Mouse (Mus musculus) hindbrain, embryonic 12.5 days (tissue): ENCODE data around the gene Ndst2. TPM values are rescaled to one million over a fixed set of nuclear protein-coding genes. Genes with fewer than 3 reads are reported as not detected.

Experiments used
- ATAC-seq: fragments of 200-750 bp; cut with Nextera tagmentation; 2 replicates; pipeline ENCODE4 v1.8.0; 2017; ENCODE audit warnings: moderate TSS enrichment; ENCODE audit not compliant: low FRiP score
- H3K27ac ChIP-seq: fragments of 300-500 bp; sonication (generic); 2 replicates; pipeline ENCODE4 v1.5.1; 2016; ENCODE audit warnings: mild to moderate bottlenecking
- H3K27me3 ChIP-seq: fragments of 300-500 bp; sonication (generic); 2 replicates; pipeline ENCODE4 v1.6.1; 2016; ENCODE audit warnings: mild to moderate bottlenecking
- H3K36me3 ChIP-seq: fragments of 300-500 bp; sonication (generic); 2 replicates; pipeline ENCODE4 v1.6.1; 2016; ENCODE audit warnings: mild to moderate bottlenecking
- H3K4me1 ChIP-seq: fragments of 300-500 bp; sonication (generic); 2 replicates; pipeline ENCODE4 v1.6.1; 2016
- H3K4me2 ChIP-seq: fragments of 300-500 bp; sonication (generic); replicated peaks from 2 replicates; pipeline ENCODE4 v1.6.1; 2016; ENCODE audit warnings: mild to moderate bottlenecking
- H3K4me3 ChIP-seq: fragments of 300-500 bp; sonication (generic); 2 replicates; pipeline ENCODE4 v1.5.1; 2016; ENCODE audit warnings: mild to moderate bottlenecking
- H3K9ac ChIP-seq: fragments of 300-500 bp; sonication (generic); 2 replicates; pipeline ENCODE4 v1.6.1; 2016; ENCODE audit warnings: mild to moderate bottlenecking, moderate library complexity
- H3K9me3 ChIP-seq: fragments of 300-500 bp; sonication (generic); replicated peaks from 2 replicates; pipeline ENCODE4 v1.6.1; 2016; ENCODE audit warnings: mild to moderate bottlenecking
- WGBS: fragments of 180-500 bp; shearing (Covaris S2); methylation state at CpG from one replicate; pipeline ENCODE4 v1.1.7; 2016; 5-methylcytosine and 5-hydroxymethylcytosine counted together
- polyA plus RNA-seq: library from polyadenylated mRNA; unstranded; fragments of >200 nt; fragmentation: Nextera tagmentation; extraction: Ambion mirVana; gene quantifications from 2 replicates; pipeline ENCODE4 v1.2.1, GENCODE M21; 2016

Gene Ndst2
- 27.2 and 28.2 TPM in 2 replicates for polyA plus RNA-seq

- H3K9me3 ChIP-seq, result no peaks in the 10 kb centered on the region
- H3K4me2 ChIP-seq, result peak within 1 kb of the TSS; percentile 92
- peak within 1 kb of the TSS; percentile 93 for H3K9ac ChIP-seq
- H3K4me3 ChIP-seq, result peak within 1 kb of the TSS; percentile 89
- H3K27me3 ChIP-seq, result no peaks in the 10 kb centered on the region
- H3K4me1 ChIP-seq, result peaks cover 13% of the 10 kb centered on the region
- WGBS, result under 1% methylated on average over 66 of the region's 81 CpGs
- peak; percentile 98 for ATAC-seq
- H3K36me3 ChIP-seq, result peaks cover 42% of the 10 kb centered on the region
- peak within 1 kb of the TSS; percentile 78 for H3K27ac ChIP-seq
These were observed at the start of gene Ndst2 for GRCm38 (mm10) chr14:20733952-20734774. Gene Ndst2 (minus strand): TSS chr14:20734562.

GRCm38 (mm10) chr14:20783526-20783925 is 49.2 kb upstream of the Ndst2 start:
- no peak overlapping the region for H3K4me2 ChIP-seq
- H3K4me3 ChIP-seq, result no peak overlapping the region
- peaks cover 23% of the 10 kb centered on the region for H3K4me1 ChIP-seq
- H3K36me3 ChIP-seq, result peaks cover 68% of the 10 kb centered on the region
- 95% methylated on average over 6 of the region's 6 CpGs for WGBS
- no peak for ATAC-seq
- no peaks in the 10 kb centered on the region for H3K9me3 ChIP-seq
- no peak overlapping the region for H3K27ac ChIP-seq
- no peak overlapping the region for H3K9ac ChIP-seq
- no peaks in the 10 kb centered on the region for H3K27me3 ChIP-seq

- peaks cover 68% of the 10 kb centered on the region for H3K36me3 ChIP-seq
- WGBS, result 94% methylated on average over 7 of the region's 7 CpGs
- no peaks in the 10 kb centered on the region for H3K9me3 ChIP-seq
- peaks cover 19% of the 10 kb centered on the region for H3K4me1 ChIP-seq
- no peak overlapping the region for H3K4me3 ChIP-seq
- no peak overlapping the region for H3K9ac ChIP-seq
- H3K4me2 ChIP-seq, result no peak overlapping the region
- no peak for ATAC-seq
- H3K27me3 ChIP-seq, result no peaks in the 10 kb centered on the region
- no peak overlapping the region for H3K27ac ChIP-seq
These were observed 48.5 kb upstream of the Ndst2 start for GRCm38 (mm10) chr14:20782860-20783259.

GRCm38 (mm10) chr14:20780217-20780616 is 45.9 kb upstream of the Ndst2 start:
- WGBS, result 93% methylated on average over 8 of the region's 8 CpGs

GRCm38 (mm10) chr14:20778496-20778895 is 44.1 kb upstream of the Ndst2 start:
- no peak overlapping the region for H3K4me3 ChIP-seq
- H3K36me3 ChIP-seq, result peaks cover 51% of the 10 kb centered on the region
- ATAC-seq, result no peak
- no peaks in the 10 kb centered on the region for H3K27me3 ChIP-seq
- H3K9ac ChIP-seq, result no peak overlapping the region
- H3K4me2 ChIP-seq, result no peak overlapping the region
- 83% methylated on average over 8 of the region's 8 CpGs for WGBS
- H3K27ac ChIP-seq, result no peak overlapping the region
- peaks cover 12% of the 10 kb centered on the region for H3K4me1 ChIP-seq
- H3K9me3 ChIP-seq, result no peaks in the 10 kb centered on the region

More at GRCm38 (mm10) chr14:20780217-20780616, 45.9 kb upstream of the Ndst2 start:
- no peaks in the 10 kb centered on the region for H3K9me3 ChIP-seq
- no peak overlapping the region for H3K4me2 ChIP-seq
- H3K9ac ChIP-seq, result no peak overlapping the region
- peaks cover 62% of the 10 kb centered on the region for H3K36me3 ChIP-seq
- no peak overlapping the region for H3K27ac ChIP-seq
- no peaks in the 10 kb centered on the region for H3K27me3 ChIP-seq
- no peak for ATAC-seq
- no peak overlapping the region for H3K4me3 ChIP-seq
- peaks cover 7% of the 10 kb centered on the region for H3K4me1 ChIP-seq

- 0 out of 2 replicates have a peak overlapping the region, but pooled peaks have one; percentile 30 for H3K27ac ChIP-seq
- H3K27me3 ChIP-seq, result no peaks in the 10 kb centered on the region
- no peaks in the 10 kb centered on the region for H3K9me3 ChIP-seq
- no peak overlapping the region for H3K4me3 ChIP-seq
- no peak overlapping the region for H3K9ac ChIP-seq
- H3K4me2 ChIP-seq, result 0 out of 2 replicates have a peak overlapping the region, but pooled peaks have one; percentile 2
- peaks cover 33% of the 10 kb centered on the region for H3K36me3 ChIP-seq
- no peak for ATAC-seq
- 27% methylated on average over 6 of the region's 6 CpGs for WGBS
- peaks cover 12% of the 10 kb centered on the region for H3K4me1 ChIP-seq
These were observed 41.3 kb upstream of the Ndst2 start for GRCm38 (mm10) chr14:20775661-20776060.

- H3K27me3 ChIP-seq, result no peaks in the 10 kb centered on the region
- ATAC-seq, result no peak
- WGBS, result 67% methylated on average over 3 of the region's 3 CpGs
- no peak overlapping the region for H3K9ac ChIP-seq
- no peak overlapping the region for H3K27ac ChIP-seq
- H3K4me2 ChIP-seq, result no peak overlapping the region
- no peak overlapping the region for H3K4me3 ChIP-seq
- H3K9me3 ChIP-seq, result no peaks in the 10 kb centered on the region
- peaks cover 42% of the 10 kb centered on the region for H3K36me3 ChIP-seq
- peaks cover 12% of the 10 kb centered on the region for H3K4me1 ChIP-seq
These were observed 39.0 kb upstream of the Ndst2 start for GRCm38 (mm10) chr14:20773410-20773809.

- Histone ChIP-seq H3K9ac (no peak overlapping the region), H3K36me3 (peaks cover 42% of the 10 kb centered on the region), H3K9me3 (no peaks in the 10 kb centered on the region), H3K4me1 (peaks cover 12% of the 10 kb centered on the region), H3K27me3 (no peaks in the 10 kb centered on the region), H3K4me3 (no peak overlapping the region), H3K4me2 (no peak overlapping the region), H3K27ac (no peak overlapping the region)
- WGBS, result 84% methylated on average over 6 of the region's 6 CpGs
- no peak for ATAC-seq
These were observed 38.4 kb upstream of the Ndst2 start for GRCm38 (mm10) chr14:20772808-20773207.

- no peak overlapping the region for H3K4me2 ChIP-seq
- peaks cover 12% of the 10 kb centered on the region for H3K4me1 ChIP-seq
- no peaks in the 10 kb centered on the region for H3K9me3 ChIP-seq
- no peak overlapping the region for H3K27ac ChIP-seq
- no peak overlapping the region for H3K9ac ChIP-seq
- no peaks in the 10 kb centered on the region for H3K27me3 ChIP-seq
- peaks cover 34% of the 10 kb centered on the region for H3K36me3 ChIP-seq
- H3K4me3 ChIP-seq, result no peak overlapping the region
- WGBS, result 97% methylated on average over 3 of the region's 3 CpGs
- ATAC-seq, result no peak
These were observed 37.6 kb upstream of the Ndst2 start for GRCm38 (mm10) chr14:20771941-20772340.

- no peak overlapping the region for H3K4me2 ChIP-seq
- H3K36me3 ChIP-seq, result peaks cover 51% of the 10 kb centered on the region
- H3K27ac ChIP-seq, result no peak overlapping the region
- no peak overlapping the region for H3K4me3 ChIP-seq
- H3K4me1 ChIP-seq, result no peaks in the 10 kb centered on the region
- H3K9ac ChIP-seq, result no peak overlapping the region
- 75% methylated on average over 5 of the region's 5 CpGs for WGBS
- H3K9me3 ChIP-seq, result no peaks in the 10 kb centered on the region
- no peak for ATAC-seq
- no peaks in the 10 kb centered on the region for H3K27me3 ChIP-seq
These were observed 34.2 kb upstream of the Ndst2 start for GRCm38 (mm10) chr14:20768581-20768980.

GRCm38 (mm10) chr14:20767936-20768335 is 33.6 kb upstream of the Ndst2 start:
- no peak for ATAC-seq
- no peak overlapping the region for H3K27ac ChIP-seq
- no peaks in the 10 kb centered on the region for H3K9me3 ChIP-seq
- H3K27me3 ChIP-seq, result no peaks in the 10 kb centered on the region
- no peaks in the 10 kb centered on the region for H3K4me1 ChIP-seq
- 93% methylated on average over 7 of the region's 7 CpGs for WGBS
- H3K36me3 ChIP-seq, result peaks cover 57% of the 10 kb centered on the region
- no peak overlapping the region for H3K4me2 ChIP-seq
- H3K4me3 ChIP-seq, result no peak overlapping the region
- H3K9ac ChIP-seq, result no peak overlapping the region

GRCm38 (mm10) chr14:20765642-20766258 is 31.4 kb upstream of the Ndst2 start:
- H3K27ac ChIP-seq, result no peak overlapping the region
- ATAC-seq, result peak; percentile 73
- no peak overlapping the region for H3K9ac ChIP-seq
- no peaks in the 10 kb centered on the region for H3K4me1 ChIP-seq
- WGBS, result 26% methylated on average over 12 of the region's 12 CpGs
- no peak overlapping the region for H3K4me3 ChIP-seq
- H3K27me3 ChIP-seq, result no peaks in the 10 kb centered on the region
- peaks cover 69% of the 10 kb centered on the region for H3K36me3 ChIP-seq
- no peaks in the 10 kb centered on the region for H3K9me3 ChIP-seq
- H3K4me2 ChIP-seq, result no peak overlapping the region
